Mouse (Mus musculus) CD4-positive helper T cell, adult 2 months (primary cell): Measurements from ENCODE around the gene Aldh16a1.

ENCODE experiments used
- DNase-seq: peaks from one replicate; pipeline ENCODE4 v3.0.0-alpha.2; 2012; ENCODE audit warnings: low read depth, missing footprints, low spot score

The Aldh16a1 gene

DNA sequence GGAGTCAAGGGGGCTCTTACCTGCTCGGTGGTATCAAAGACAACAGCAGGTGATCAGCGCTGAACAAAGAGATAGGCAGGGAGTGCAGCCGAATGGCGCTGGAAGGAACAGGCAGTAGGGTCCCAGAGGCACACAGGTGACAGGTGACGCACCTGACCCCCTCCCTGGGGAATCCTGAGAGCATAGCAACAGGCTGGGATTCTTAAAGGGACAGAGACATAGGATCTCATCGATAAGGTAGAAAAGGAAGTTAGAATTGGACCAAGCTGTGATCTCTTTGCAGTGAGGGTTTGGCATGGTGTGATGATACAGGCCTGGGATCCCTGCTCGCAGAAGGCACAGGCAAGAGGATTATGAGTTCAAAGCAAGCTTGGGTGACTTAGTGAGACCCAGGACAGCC, 25.1 kb upstream of the Aldh16a1 start, which contains the start of gene Gfy:
TSS of gene Gfy (minus strand) at position 101 of the 400 bp plus-strand sequence.
- DNase-seq = no peak

DNA sequence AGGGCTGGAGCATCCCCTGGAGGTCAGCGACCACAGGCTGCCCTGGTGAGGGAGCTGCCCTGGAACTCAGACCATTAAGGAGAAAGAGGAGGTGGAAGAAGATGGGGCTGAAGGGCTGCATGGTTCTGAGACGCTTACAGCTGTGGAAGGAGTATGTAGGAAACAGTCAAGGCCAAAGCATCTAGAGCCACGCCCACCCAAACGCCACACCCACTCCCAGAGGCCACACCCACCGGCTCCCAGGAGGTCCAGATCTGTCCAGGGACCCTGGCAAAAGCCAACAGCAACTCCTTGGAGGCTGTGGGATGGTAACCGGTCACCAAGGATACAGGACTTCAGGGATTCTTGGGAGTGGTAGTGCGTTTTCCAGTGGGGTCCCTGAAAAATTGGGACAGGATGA, 24.2 kb upstream of the Aldh16a1 start:
- DNase-seq = no peak

DNA sequence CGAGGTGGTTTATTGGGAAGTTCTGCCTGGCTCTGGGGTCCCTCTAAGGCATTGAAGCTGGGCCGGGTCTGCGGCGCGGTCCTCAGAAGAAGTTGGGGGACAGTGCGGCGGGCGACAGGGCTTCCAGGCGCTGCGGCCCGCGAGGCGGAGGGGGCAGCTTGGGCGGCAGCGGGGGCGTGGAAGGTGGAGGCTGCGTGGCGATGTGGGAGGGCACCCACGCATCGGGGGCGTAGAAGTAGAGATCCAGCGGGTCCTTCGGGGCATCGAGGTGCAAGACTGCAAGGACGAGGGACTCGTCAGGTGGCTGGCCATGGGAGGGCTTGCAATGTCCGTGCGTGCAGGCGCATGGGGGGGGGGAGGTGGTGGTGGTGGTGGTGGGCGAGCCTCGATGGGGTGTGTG, 22.0 kb upstream of the Aldh16a1 start:
- DNase-seq = no peak

DNA sequence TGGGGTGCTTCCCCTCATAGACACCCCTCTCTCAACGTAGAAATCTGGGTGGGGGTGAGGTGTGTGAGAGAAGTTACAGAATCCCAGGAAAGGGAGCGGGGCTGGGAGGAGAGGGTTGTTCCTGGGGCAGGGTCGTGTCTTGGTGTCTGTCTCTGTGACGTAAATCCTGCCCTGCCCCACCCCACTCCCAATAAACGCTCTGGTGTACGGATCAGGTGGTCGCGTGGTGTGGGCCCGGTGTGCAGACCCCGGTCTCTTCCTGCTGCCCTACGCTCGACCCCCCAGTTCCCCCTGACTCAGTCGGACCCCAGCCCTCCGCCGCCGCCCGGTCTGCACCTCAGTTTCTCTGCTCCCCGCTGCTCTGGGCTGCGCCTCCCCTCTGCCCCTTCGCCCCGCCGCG, 21.5 kb upstream of the Aldh16a1 start:
- no peak for DNase-seq

DNA sequence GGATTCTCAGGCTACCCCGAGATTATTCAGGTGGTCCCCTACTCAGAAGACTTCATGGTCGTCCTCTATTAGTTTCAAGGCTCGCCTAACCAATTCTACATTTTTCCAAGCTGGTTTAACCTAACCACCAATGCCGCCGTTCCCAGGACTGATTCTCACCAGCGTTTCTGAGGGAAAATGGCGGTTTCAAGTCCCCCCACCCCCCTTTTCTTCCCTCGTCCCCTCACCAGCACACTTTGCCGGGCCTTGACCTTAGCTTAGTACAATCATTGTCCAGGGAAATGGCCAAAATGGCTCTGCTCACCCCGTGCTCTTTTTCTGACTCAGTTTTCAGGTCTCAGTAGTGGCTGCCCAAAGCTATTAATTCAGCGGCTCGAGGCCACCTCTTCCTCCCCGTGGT, 21.0 kb upstream of the Aldh16a1 start:
- no peak for DNase-seq

DNA sequence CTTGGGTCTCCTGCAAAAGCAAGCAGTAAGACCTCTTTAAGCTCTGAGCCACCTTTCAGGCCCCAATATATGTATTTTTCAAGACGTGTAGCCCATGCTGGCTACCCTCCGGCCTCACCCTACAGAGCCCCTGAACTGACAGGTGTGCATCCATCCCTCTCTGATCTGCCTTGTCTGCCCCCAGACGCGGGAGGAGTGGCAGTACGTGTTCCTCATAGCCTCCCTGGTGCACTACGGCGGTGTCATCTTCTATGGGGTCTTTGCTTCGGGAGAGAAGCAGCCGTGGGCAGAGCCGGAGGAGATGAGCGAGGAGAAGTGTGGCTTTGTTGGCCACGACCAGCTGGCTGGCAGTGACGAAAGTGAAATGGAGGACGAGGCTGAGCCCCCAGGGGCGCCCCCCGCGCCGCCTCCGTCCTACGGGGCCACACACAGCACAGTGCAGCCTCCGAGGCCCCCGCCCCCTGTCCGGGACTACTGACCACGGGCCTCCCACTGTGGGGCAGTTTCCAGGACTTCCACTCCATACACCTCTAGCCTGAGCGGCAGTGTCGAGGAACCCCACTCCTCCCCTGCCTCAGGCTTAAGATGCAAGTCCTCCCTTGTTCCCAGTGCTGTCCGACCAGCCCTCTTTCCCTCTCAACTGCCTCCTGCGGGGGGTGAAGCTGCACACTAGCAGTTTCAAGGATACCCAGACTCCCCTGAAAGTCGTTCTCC, 20.3 kb upstream of the Aldh16a1 start:
- DNase-seq = no peak

DNA sequence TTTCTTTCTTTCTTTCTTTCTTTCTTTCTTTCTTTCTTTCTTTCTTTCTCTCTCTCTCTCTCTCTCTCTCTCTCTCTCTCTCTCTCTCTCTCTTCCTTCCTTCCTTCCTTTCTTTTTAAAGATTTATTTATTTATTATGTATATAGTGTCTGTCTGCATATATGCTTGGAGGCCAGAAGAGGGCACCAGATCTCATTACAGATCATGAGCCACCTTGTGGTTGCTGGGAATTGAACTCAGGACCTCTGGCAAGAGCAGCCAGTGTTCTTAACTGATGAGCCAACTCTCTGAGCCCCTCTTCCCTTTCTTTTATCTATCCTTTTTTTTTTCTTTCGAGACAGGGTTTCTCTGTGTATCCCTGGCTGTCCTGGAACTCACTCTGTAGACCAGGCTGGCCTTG, 19.4 kb upstream of the Aldh16a1 start:
- peak; percentile 66 for DNase-seq

DNA sequence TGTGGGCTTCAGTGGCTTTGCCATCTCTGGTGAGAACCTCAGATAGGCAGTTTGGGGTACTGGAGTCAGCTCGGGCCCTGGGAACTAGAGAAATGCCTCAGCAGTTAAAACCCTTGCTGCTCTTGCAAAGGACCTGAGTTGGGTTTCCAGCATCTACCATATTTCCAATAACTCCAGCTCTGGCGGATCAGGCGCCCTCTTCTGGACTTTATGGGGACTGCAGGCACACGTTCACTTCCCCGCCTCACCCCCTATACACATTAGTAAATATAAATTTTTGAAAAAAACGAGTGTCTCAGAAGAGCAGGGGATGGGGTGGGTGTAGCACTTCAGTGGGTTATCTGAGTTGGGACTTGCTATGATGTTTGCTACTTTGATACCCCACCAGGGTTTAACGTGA, 18.6 kb upstream of the Aldh16a1 start:
- peak; percentile 50 for DNase-seq

DNA sequence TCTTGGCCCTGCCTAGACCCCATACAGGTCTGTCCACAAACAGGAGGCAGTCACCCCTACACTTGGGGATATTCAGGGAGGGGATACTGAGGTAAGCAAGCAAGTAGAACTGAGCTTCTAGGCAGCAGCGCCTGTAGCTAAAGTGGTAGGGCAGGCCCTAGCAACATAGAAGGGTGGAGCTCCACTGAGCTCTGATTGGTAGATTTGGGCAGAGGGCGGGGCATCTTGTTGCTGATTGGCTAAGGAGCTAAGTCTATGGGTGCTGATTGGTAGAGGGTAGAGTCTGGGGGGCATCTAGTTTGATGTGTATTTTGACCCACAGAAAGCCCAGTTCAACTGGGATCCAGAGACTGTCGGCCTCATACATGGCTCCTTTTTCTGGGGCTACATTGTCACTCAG, 15.1 kb upstream of the Aldh16a1 start:
- peak; percentile 22 for DNase-seq

DNA sequence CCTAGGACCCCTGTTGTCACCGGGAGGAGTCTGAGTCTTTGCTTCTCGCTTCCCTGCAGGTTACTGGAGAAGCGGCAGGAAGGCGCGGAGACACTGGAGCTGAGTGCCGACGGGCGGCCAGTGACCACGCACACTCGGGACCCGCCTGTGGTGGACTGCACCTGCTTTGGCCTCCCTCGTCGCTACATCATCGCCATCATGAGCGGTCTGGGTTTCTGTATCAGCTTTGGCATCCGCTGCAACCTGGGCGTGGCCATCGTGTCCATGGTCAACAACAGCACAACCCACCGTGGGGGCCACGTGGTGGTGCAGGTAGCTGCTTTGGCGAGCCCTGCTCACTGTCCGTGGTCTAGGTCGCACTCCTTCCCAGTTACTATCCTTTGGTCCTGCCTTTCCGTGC, 14.3 kb upstream of the Aldh16a1 start:
- DNase-seq = no peak

DNA sequence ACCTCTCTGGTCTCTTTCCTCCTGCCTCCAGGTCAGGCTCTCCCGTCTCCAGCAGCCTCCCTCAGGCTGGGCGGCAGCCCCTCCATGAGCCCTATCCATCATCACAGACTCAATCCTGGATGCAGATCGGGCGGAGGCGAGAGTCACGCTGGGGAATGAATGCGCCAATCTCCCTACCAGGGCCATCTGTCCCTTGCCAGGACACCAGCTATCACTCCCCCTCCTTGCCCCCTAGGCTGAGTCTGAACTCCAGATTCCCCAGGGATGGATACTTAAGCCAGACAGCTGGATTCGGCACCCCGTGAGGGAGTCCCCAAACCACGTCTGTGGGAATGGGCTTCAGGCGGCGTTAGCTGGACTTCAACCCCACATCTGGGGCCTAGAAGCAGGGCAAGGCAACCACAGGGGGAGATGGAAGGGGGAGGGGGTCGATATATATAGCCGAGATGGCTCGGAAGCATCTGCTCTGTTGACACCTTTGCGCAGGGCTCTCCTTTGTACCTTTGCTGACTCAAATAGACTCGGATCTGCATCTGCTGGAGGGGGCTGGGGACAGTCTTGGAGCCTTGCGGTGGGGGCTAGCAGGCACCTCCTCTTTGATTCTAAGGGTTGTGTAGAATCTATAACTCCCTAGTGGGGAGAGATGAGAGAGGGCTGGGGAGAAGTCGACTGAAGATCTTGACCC, 13.5 kb upstream of the Aldh16a1 start:
- no peak for DNase-seq

DNA sequence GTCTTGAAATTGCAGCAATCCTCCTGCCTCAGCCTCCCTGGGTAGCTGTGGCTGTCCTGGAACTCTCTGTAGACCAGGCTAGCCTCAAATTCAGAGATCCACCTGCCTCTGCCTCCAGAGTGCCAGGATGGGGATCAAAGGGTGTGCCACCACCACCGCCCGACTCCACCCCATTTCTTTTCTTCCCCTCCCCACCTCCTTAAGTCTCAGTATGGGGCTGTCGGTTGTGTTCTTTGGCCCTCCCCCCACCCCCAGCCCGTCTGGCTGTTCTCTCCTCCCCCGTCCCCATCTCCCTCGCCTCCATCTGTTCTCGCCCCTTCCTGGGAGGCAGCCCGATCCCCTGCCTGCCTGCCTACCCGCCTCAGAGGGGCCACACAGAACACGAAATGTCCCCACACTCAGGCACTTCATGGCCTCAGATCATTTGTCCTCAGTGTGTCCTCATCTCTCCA, 12.6 kb upstream of the Aldh16a1 start:
- no peak for DNase-seq

DNA sequence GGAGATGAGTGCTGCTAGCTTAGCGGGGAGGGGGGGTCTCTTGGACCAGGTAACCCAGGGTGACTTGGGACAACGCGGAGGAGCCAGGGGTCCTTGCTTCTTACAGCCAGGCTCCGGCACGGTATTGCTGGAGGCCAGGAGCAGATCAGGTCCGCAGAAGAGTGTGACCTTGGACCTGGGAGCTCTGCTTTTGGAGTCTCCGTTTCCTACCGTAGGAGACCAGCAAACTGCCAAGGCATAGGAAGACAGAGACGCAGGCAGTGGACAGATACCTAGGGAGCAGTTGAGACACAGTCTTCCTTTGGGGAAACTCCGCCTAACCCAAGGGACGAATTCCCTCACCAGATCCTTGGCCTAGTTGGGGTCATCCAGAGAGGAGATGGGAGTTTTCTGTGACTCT, 11.3 kb upstream of the Aldh16a1 start:
- DNase-seq = no peak

DNA sequence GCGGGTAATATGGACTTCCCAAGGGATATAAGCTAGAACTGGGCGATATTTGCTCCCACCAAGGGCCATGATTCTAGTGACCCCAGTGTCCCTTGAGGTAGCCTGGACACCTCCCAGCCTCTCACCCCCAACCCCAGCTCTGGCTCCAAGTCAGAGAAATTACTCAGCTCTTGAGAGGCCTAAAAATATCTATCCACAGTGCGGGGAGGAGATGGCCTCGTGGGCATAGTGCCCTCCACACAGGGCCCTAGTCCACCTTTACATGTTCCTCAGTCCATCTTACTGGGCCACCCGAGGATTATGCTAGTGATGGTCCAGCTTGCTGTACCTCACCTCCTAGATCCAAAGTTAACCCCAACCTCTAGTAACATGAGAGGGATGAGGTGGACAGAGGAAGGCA, 10.4 kb upstream of the Aldh16a1 start:
- DNase-seq = no peak

DNA sequence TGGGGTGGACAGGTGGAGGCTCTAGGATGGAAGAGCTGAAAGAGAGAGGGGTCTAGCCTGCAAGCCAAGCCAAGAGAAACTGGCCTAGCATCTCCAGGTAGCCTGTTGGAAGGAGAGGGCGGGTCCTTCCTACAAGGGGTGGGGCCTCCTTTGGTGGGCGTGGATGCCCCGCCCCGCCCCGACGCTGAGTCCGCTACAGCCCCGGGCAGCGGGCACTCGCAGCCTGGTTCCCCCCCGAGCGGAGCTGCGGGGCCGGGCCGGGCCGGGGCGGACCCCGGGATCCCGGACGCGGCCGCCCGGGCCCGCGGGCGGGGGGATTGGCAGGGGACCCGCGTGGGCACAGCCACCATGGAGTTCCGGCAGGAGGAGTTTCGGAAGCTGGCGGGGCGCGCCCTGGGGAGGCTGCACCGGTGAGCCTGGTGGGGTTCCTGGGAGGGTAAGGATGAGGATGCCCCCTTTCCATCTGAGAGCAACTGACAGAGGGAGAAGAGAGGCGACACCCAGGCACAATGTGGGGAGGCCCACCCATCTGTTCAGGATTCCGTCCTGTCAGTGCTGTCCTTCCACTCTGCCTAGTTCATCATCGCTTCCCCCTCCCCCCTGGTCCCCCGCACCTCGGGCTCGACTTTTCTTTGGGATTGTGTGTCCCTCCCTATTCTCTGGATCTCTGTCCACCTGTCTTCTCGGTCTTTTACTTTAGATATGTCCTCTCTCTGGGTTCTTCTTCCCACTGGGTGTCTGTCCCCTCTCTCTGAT, 9.5 kb upstream of the Aldh16a1 start, which contains the start of gene Slc17a7:
TSS of gene Slc17a7 (plus strand) at position 215 of the 756 bp plus-strand sequence.
- DNase-seq = peak; percentile 64

DNA sequence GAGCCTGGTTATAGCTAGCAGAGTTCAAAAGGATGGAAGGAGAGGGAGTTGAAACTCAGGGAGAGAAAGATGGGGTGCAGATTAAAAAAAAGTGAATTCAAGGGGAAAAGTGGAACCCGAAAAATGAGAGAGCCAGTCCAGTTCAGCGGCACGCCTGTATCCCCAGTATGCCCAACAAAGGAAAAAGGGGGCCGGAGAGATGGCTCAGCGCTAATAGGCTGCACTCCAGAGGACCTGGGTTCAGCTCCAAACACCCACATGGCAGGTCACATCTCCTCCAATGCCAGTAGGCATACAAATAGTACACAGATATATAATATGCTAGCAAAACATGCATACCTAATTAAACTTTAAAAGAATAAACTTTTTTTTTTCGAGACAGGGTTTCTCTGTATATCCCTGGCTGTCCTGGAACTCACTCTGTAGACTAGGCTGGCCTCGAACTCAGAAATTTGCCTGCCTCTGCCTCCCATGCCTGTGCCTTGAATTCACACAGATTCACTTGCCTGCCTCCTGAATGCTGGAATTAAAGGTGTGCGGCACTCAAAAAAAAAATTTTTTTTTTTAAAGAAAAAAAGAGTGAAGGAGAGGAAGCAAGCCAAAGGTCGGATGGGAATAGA, 8.7 kb upstream of the Aldh16a1 start:
- DNase-seq = no peak

DNA sequence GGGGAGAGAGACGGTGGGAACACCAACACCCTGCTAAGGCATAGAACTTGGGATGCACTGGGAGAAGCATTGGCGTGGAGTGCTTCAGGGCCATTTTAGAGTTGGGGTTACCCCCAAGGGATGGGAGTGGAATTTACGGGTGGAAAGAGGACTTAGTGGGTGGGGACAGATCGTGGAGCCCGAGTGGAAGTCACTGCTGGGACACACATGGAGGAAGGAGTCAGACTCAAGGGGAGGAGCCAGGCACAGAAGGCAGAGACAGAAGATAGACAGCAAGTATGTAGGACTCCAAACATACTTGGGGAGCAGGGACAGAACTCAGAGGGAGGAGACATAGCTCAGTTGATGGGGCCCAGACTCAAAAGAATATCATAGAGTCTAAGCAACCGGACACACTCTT, 8.2 kb upstream of the Aldh16a1 start:
- DNase-seq = no peak

DNA sequence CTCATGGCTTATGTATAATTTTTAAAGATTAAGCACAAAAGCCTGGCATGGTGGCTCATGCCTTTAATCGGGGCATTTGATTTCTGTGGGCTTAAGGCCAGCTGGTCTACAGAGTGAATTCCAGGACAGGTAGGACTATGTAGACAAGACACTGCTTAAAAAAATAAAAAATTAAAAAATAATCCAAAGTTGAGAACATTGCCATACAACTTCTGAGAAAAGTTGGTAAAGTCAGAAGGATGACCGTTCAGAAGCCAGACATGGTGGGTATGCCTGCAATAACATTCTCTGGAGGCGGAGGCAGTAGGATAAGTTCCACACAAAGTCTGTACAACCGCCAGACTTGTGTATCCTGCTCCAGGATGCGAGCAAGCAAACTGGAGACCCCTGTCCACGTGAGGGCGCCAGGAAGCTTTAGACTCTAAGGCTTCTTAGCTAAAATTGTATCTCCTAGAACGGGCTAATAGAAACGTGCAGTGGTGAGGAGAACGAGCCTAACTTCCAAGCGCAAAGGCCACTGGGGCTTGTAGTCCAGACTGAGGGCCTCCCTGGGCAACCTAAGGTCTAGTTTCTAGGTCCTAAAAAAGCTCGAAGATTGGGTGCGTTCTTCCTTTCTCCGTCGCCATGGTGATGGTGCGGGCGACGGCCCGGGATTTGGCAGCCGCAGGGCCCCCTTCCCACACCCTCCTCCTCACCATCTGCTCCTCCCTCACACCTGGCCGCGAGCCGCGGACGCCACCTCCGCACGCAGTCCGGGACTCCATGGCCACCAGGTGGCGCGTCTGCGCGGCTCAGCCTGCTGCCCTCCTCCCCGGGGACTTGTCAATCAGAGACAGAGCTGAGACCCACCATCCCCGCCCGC, 7.5 kb upstream of the Aldh16a1 start:
- DNase-seq = peak; percentile 88

DNA sequence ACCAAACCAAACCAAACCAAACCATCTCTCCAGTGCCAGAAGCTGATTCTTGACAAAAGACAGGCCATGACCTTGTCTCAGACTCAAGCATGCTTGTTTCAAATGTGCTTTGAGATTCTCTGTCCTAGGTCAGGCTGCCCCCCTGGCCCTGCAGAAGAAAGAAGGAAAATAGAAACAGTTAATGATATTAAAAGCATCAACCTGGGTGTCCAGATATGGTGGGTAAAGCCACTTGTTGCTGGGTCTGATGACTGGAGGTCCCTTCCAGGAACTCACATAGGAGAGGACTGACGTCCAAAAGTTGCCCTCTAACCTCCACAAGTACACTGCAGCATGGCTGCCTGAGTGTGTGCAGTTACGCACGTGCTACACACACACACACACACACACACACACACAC, 6.5 kb upstream of the Aldh16a1 start:
- no peak for DNase-seq

DNA sequence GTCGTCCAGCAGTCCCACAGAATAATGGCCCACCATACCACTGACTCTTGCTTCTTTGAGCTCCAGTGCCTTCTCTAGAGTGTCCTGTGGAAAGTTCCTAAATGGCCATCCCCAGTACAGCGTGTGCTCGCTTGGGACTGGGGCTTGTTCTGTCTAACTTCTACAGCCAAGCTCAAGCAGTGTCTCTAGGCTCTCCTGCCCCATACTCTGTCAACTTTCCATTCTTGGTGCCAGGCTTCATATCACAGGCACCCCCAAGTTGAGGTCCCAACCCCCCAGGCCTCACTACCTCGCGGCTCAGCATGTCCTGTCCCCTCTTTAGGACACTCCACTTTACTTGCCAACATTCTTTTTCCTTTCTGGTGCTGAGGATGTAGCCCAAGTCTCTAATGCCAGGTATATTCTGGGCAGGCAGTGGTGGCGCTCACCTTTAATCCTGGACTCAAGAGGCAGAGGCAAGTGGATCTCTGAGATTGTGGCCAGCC, 6.0 kb upstream of the Aldh16a1 start:
- DNase-seq = no peak

DNA sequence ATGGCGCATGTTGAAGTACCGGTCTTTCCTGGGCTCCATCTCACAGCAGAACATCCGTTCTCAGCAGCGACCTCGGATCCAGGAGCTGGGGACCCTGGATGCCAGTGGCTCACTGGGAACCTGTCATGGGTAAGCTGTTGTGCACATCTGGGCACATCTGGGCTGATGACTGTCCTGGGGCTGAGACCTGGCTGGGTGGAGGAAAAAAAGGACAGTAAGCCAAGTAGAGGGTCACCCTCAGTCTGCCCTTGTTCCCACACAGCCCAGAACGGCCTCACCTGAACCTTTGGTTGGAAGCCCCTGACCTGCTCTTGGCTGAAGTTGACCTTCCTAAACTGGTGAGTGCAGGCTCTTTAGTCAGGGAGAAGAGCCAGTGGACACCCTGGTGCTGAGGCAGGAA, 4.6 kb upstream of the Aldh16a1 start:
- no peak for DNase-seq
